Mouse (Mus musculus) liver, embryonic 16.5 days (tissue): ENCODE results near the gene Gzmc. TPM values are rescaled to one million over a fixed set of nuclear protein-coding genes. Genes with fewer than 3 reads are reported as not detected.
"Not testable (repeated sequence)": the region's sequence is repeated elsewhere in the genome, so short reads cannot be mapped to it uniquely, and the experiment has no call there.

Experiments
- ATAC-seq: fragments of 200-750 bp; cut with Nextera tagmentation; 2 replicates; pipeline ENCODE4 v1.8.0; 2017; ENCODE audit warnings: low read depth, mild to moderate bottlenecking, moderate number of reproducible peaks, moderate library complexity
- H3K27ac ChIP-seq: fragments of 300-500 bp; sonication (generic); 2 replicates; pipeline ENCODE4 v1.5.1; 2014; ENCODE audit warnings: mild to moderate bottlenecking, low read length
- H3K27me3 ChIP-seq: fragments of 300-500 bp; sonication (generic); 2 replicates; pipeline ENCODE4 v1.6.1; 2014; ENCODE audit warnings: low read depth, low read length, mixed read lengths; ENCODE audit not compliant: control insufficient read depth, insufficient read depth
- H3K36me3 ChIP-seq: fragments of 300-500 bp; sonication (generic); 2 replicates; pipeline ENCODE4 v1.6.1; 2014; ENCODE audit warnings: mild to moderate bottlenecking; ENCODE audit not compliant: control insufficient read depth, insufficient read depth
- H3K4me1 ChIP-seq: fragments of 300-500 bp; sonication (generic); 2 replicates; pipeline ENCODE4 v1.6.1; 2014; ENCODE audit warnings: low read depth, low read length, mixed read lengths; ENCODE audit not compliant: control insufficient read depth
- H3K4me2 ChIP-seq: fragments of 300-500 bp; sonication (generic); 2 replicates; pipeline ENCODE4 v1.6.1; 2014; ENCODE audit warnings: low read depth, low read length, mixed read lengths
- H3K4me3 ChIP-seq: fragments of 300-500 bp; sonication (generic); 2 replicates; pipeline ENCODE4 v1.5.1; 2014; ENCODE audit warnings: low read depth, mild to moderate bottlenecking, low read length
- H3K9ac ChIP-seq: fragments of 300-500 bp; sonication (generic); 2 replicates; pipeline ENCODE4 v1.6.1; 2014; ENCODE audit warnings: low read depth, low read length
- H3K9me3 ChIP-seq: fragments of 300-500 bp; sonication (generic); replicated peaks from 2 replicates; pipeline ENCODE4 v1.6.1; 2016; ENCODE audit warnings: low read length; ENCODE audit not compliant: control insufficient read depth
- WGBS: fragments of 180-500 bp; shearing (Covaris S2); extraction: QIAGEN DNeasy Blood & Tissue Kit; methylation state at CpG from one replicate; pipeline ENCODE4 v1.1.7; 2014; ENCODE audit not compliant: insufficient replicate concordance; 5-methylcytosine and 5-hydroxymethylcytosine counted together
- polyA plus RNA-seq: library from polyadenylated mRNA; unstranded; fragments of >200 nt; fragmentation: Nextera tagmentation; extraction: Ambion mirVana; gene quantifications from 2 replicates; pipeline ENCODE4 v1.2.1, GENCODE M21; 2015

Gene Gzmc
- polyA plus RNA-seq, 1 experiment from 2014 or later = not detected

DNA sequence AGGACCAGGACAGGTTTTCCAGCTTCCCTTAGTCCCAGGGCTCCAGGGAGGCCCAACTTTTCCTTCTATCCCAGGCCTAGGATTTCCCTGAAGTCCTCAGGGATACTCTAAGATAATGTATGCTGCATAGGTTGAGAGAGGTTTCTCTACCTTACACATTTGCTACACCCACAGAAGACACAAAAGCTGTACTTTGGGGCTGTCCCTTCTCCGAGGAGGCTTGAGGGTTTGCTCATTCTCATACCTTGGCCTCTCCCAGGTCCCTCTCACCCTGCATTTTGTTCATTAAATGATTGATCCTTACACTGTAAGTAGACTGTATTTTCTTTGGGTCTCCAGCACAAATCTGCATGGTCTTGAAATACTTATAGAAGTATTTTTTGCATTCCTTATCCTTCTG is 28.8 kb downstream of the Gzmc start:
- no peak overlapping the region for H3K4me3 ChIP-seq
- no peak overlapping the region for H3K9ac ChIP-seq
- H3K9me3 ChIP-seq = no peaks in the 10 kb centered on the region
- no peak overlapping the region for H3K4me2 ChIP-seq
- H3K27me3 ChIP-seq = no peaks in the 10 kb centered on the region
- no peaks in the 10 kb centered on the region for H3K36me3 ChIP-seq
- WGBS = 58% methylated on average over 1 of the region's 1 CpGs
- no peak for ATAC-seq
- no peak overlapping the region for H3K27ac ChIP-seq
- no peaks in the 10 kb centered on the region for H3K4me1 ChIP-seq

DNA sequence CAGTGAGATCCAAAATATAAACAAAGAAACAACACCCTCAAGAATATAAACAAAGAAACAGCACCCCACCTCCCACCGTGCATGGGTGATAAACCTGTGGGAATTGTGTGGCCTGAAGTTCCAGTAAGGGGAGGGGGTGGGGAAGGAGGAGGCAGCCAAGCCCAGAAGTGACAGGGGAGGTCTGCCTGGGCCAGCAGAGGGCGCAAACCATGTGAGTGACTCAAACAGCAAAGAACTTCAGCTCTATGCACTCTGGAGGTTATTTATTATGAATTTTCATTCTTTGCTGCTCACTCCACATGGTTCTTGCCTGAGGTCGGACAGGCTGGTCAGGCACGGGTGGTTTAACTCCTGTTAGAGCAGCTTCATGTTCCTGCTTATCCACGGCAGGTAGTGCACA is 29.4 kb downstream of the Gzmc start:
- H3K27me3 ChIP-seq, H3K4me2 ChIP-seq, ATAC-seq, H3K27ac ChIP-seq, H3K9ac ChIP-seq, H3K4me3 ChIP-seq, H3K9me3 ChIP-seq, H3K36me3 ChIP-seq, H3K4me1 ChIP-seq: not testable (repeated sequence)
- 21% methylated on average over 5 of the region's 5 CpGs for WGBS

DNA sequence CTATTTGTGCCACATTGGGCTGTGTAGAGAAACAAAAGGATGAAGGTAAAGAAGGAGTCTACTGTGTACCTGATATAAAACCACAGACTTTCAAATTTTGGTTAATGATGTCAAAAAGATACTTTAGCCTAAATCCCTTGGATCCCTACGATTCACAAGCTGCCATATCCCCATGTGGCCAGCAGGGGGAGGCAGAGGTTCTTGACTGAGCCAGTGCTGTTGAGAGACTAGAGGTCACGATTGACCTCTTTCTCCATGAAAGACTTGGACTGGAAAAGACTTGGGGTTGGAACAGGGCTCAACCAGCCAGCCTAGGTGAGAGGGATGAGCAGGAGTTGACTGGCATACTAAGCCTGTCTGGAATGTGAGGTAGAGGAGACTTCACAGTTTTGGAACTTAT is 30.5 kb downstream of the Gzmc start:
- Histone ChIP-seq H3K9ac (no peak overlapping the region), H3K36me3 (no peaks in the 10 kb centered on the region), H3K27me3 (no peaks in the 10 kb centered on the region), H3K27ac (no peak overlapping the region), H3K4me2 (no peak overlapping the region), H3K9me3 (no peaks in the 10 kb centered on the region), H3K4me3 (no peak overlapping the region), H3K4me1 (no peaks in the 10 kb centered on the region)
- 8% methylated on average over 2 of the region's 2 CpGs for WGBS
- no peak for ATAC-seq

DNA sequence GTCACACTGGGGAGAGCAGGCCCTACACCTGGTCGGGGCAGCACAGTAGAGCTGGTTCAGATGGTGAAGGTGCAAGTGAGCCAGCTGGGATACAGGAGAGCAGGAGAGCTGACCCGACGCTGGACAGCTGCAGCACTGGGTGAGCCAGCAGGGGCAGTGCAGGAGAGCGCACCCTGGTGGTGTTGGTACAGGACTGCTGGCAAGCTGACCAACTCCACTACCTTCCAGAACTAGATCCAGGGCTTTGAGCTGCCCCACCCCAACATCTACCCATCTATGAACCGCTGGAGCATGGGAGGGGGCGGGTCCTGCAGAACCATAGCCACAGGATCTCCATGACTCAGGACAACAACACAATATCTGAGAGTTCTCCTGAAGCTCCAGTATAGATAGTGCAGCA is 47.5 kb downstream of the Gzmc start:
- 29% methylated on average over 6 of the region's 6 CpGs for WGBS
- Histone ChIP-seq H3K36me3 (no peaks in the 10 kb centered on the region), H3K27me3 (no peaks in the 10 kb centered on the region), H3K27ac (no peak overlapping the region), H3K9ac (no peak overlapping the region), H3K4me2 (no peak overlapping the region), H3K4me3 (no peak overlapping the region), H3K4me1 (no peaks in the 10 kb centered on the region), H3K9me3 (no peaks in the 10 kb centered on the region)
- ATAC-seq = no peak

DNA sequence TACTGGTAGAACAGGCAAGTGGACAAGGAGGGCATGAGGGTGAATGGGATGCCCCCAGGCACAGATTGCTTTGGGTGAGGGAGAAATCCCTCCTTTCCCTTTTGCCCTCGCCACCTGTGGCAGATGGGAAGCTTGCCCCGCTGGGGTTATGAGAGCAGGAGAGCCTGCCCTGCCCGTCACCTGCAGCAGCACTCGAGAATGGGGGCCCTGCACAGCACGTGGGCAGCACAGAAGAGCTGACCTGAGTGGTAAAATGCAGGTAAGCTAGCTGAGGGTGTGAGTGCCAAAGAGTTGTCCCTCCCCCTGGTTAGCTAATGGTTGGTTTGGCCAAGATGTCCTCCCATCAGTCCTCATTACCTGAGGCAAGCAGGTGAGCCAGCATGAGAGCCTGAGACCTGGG is 47.9 kb downstream of the Gzmc start:
- no peak overlapping the region for H3K4me2 ChIP-seq
- no peaks in the 10 kb centered on the region for H3K36me3 ChIP-seq
- no peak for ATAC-seq
- WGBS = 57% methylated on average over 5 of the region's 5 CpGs
- H3K27ac ChIP-seq = no peak overlapping the region
- H3K4me1 ChIP-seq = no peaks in the 10 kb centered on the region
- no peak overlapping the region for H3K9ac ChIP-seq
- H3K4me3 ChIP-seq = no peak overlapping the region
- no peaks in the 10 kb centered on the region for H3K9me3 ChIP-seq
- no peaks in the 10 kb centered on the region for H3K27me3 ChIP-seq

Other genes with a start within 250 kb of the Gzmc start
- 0.09 TPM in 1 of 2 replicates, not detected in the other for gene Mcpt1, start 216.7 kb downstream of the Gzmc start, polyA plus RNA-seq
- not detected in 2 replicates for gene Mcpt9, start 204.2 kb downstream of the Gzmc start, polyA plus RNA-seq
- 0.12 and 0.15 TPM in 2 replicates for gene Mcpt2, start 192.6 kb downstream of the Gzmc start, polyA plus RNA-seq
- 0.19 TPM in 1 of 2 replicates, not detected in the other for gene Mcpt4, start 172.3 kb downstream of the Gzmc start, polyA plus RNA-seq
- 4.3 and 7.3 TPM in 2 replicates for gene Mcpt8, start 149.4 kb downstream of the Gzmc start, polyA plus RNA-seq
- 34.2 and 40.5 TPM in 2 replicates for gene Ctsg, start 132.1 kb downstream of the Gzmc start, polyA plus RNA-seq
- gene Gzme, start 114.0 kb downstream of the Gzmc start, polyA plus RNA-seq = not detected in 2 replicates
- not detected in 2 replicates for gene Gzmd, start 102.0 kb downstream of the Gzmc start, polyA plus RNA-seq
- not detected in 2 replicates for gene Gzmg, start 75.1 kb downstream of the Gzmc start, polyA plus RNA-seq
- gene Gzmn, start 60.1 kb downstream of the Gzmc start, polyA plus RNA-seq = not detected in 2 replicates
- gene Gzmf, start 23.2 kb downstream of the Gzmc start, polyA plus RNA-seq = not detected in 2 replicates
- 0.77 and 0.83 TPM in 2 replicates for gene Gzmb, start 27.6 kb upstream of the Gzmc start, polyA plus RNA-seq
- gene Atp12a, start 130.4 kb upstream of the Gzmc start, polyA plus RNA-seq = not detected in 2 replicates
- 0.57 and 1.1 TPM in 2 replicates for gene Rnf17, start 167.9 kb upstream of the Gzmc start, polyA plus RNA-seq